Mouse (Mus musculus) forebrain, embryonic 10.5 days (tissue): ENCODE results near the gene D11Wsu47e. TPM values are rescaled to one million over a fixed set of nuclear protein-coding genes. Genes with fewer than 3 reads are reported as not detected.
A peak's percentile ranks its signal among the peaks of the same experiment; 100 is the strongest.

Experiments
- DNase-seq: peaks from one replicate; pipeline ENCODE4 v3.0.0-alpha.2; 2017; ENCODE audit warnings: low spot score; ENCODE audit errors: extremely low spot score
- H3K27ac ChIP-seq: fragments of 300-500 bp; sonication (generic); 2 replicates; pipeline ENCODE4 v1.5.1; 2016; ENCODE audit warnings: mild to moderate bottlenecking
- H3K27me3 ChIP-seq: fragments of 300-500 bp; sonication (generic); 2 replicates; pipeline ENCODE4 v1.6.1; 2016; ENCODE audit warnings: mild to moderate bottlenecking; ENCODE audit not compliant: poor library complexity, severe bottlenecking
- H3K36me3 ChIP-seq: fragments of 300-500 bp; sonication (generic); replicated peaks from 2 replicates; pipeline ENCODE4 v1.6.1; 2016; ENCODE audit warnings: mild to moderate bottlenecking, moderate library complexity
- H3K4me1 ChIP-seq: fragments of 300-500 bp; sonication (generic); 2 replicates; pipeline ENCODE4 v1.6.1; 2016
- H3K4me3 ChIP-seq: fragments of 300-500 bp; sonication (generic); 2 replicates; pipeline ENCODE4 v1.5.1; 2016; ENCODE audit warnings: mild to moderate bottlenecking, moderate library complexity
- H3K9me3 ChIP-seq: fragments of 300-500 bp; sonication (generic); 2 replicates; pipeline ENCODE4 v1.6.1; 2016; ENCODE audit warnings: mild to moderate bottlenecking, moderate library complexity
- WGBS: fragments of 180-500 bp; shearing (Covaris S2); methylation state at CpG from one replicate; pipeline ENCODE4 v1.1.7; 2016; 5-methylcytosine and 5-hydroxymethylcytosine counted together
- polyA plus RNA-seq: library from polyadenylated mRNA; unstranded; fragments of >200 nt; fragmentation: Nextera tagmentation; extraction: Ambion mirVana; gene quantifications from 2 replicates; pipeline ENCODE4 v1.2.1, GENCODE M21; 2016

The D11Wsu47e gene
- polyA plus RNA-seq, 1 experiment from 2014 or later, result 23.8 TPM

DNA sequence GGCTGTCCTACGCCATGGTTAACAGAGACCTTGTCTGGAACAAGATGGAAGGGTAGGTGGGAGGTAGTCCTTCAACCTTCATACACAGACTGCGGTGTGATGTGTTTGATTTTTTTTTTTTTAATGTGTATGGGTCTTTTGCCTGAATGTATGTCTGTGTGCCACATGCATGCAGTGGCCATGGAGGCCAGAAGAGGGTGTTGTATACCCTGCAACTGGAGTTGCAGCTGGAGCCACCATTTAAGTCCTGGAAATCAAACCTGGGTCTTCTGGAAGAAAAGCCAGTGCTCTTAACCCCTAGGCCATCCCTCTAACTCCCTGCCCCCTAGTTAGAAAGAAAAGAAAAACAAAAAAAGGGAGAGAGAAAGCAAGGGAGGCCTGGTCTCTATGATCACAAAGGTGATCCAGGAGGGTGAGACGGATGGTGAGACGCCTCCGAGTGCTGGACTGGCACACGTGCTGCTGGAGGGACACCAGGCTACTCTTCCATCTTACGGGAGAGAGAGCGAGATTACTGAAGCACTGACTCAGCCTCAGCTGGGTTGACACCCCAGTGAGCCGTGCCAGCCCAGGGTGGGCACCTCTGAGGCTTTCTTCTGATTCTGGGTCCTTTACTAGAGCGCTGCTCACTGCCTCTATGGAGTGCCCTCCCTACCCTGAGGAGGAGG, 47.9 kb downstream of the D11Wsu47e start:
- Histone ChIP-seq H3K27me3 (no peaks in the 10 kb centered on the region), H3K27ac (no peak overlapping the region), H3K4me1 (peaks cover 91% of the 10 kb centered on the region), H3K4me3 (no peak overlapping the region), H3K9me3 (no peaks in the 10 kb centered on the region), H3K36me3 (peaks cover 93% of the 10 kb centered on the region)
- WGBS, result 91% methylated on average over 10 of the region's 10 CpGs
- DNase-seq, result no peak

DNA sequence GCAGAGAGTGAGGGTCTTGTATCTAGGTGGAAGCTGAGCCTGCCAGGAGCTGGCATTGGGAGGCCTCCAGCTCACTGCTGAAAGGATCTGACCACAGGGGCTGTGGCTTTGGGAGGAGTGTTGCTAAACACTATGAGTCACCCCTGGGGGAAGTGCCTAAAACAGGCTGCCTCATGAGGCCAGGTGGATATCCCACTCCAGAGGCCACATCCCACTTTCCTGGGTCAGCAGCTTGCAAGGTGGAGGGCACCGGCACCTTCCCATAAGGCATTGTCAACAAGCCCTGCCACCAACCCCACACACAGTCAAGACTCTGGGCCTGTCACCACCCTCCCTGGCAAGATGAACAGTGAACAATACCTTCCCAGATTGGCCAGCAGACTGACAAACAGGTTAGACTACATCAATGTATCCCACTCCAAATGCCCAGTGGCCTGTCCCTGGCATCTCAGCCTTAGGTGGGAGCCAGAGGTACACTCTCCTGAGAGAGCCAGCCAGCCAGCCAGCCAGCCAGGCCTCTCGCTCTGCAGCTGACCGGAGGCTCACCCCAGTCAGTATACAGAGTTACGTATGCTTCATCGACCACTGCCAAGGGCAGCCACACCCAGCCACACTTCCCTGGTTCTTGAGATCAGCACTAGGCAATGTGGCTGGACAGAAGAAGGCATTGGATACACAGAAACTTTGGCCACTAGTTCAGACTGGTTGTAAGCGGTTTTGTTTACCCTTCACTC, 49.6 kb downstream of the D11Wsu47e start:
- Histone ChIP-seq H3K4me3 (no peak overlapping the region), H3K36me3 (peaks cover 92% of the 10 kb centered on the region), H3K9me3 (no peaks in the 10 kb centered on the region), H3K4me1 (peaks cover 91% of the 10 kb centered on the region), H3K27ac (peak overlapping the region; percentile 16; the same call in 1 of the 2 replicates), H3K27me3 (no peaks in the 10 kb centered on the region)
- no peak for DNase-seq
- WGBS, result 62% methylated on average over 6 of the region's 6 CpGs

DNA sequence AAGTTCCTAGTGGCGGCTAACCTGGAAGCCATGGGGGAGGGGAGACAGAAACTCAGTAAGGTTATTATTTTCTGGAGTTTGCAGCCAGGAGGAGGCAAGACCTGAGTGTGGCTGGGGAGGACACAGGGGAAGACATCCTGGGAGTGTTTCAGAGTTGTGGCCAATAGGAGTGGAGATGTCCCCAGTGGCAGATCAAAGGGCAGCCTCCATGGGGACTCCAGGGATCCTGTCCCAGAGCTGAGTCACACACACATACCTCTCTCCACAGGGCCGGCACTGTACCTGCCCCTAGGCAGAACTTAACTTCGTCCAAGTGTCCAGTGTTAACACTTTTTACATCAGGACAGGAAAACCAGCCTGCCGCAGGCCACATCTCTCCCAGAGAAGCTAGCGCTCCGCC, 50.9 kb downstream of the D11Wsu47e start:
- no peak overlapping the region for H3K27ac ChIP-seq
- 78% methylated on average over 6 of the region's 6 CpGs for WGBS

GRCm38 (mm10) chr11:113736848-113737552, 52.8 kb downstream of the D11Wsu47e start:
- H3K27me3 ChIP-seq, result no peaks in the 10 kb centered on the region
- H3K36me3 ChIP-seq, result peaks cover 91% of the 10 kb centered on the region
- no peak overlapping the region for H3K4me3 ChIP-seq
- H3K27ac ChIP-seq, result no peak overlapping the region
- H3K4me1 ChIP-seq, result peaks cover 77% of the 10 kb centered on the region
- peaks cover under 1% of the 10 kb centered on the region; the same call in 1 of the 2 replicates for H3K9me3 ChIP-seq
- no peak for DNase-seq
- WGBS, result 87% methylated on average over 11 of the region's 11 CpGs

More for the DNA sequence above, 50.9 kb downstream of the D11Wsu47e start:
- H3K36me3 ChIP-seq, result peaks cover 91% of the 10 kb centered on the region
- no peak for DNase-seq
- H3K4me1 ChIP-seq, result peaks cover 91% of the 10 kb centered on the region
- H3K27me3 ChIP-seq, result no peaks in the 10 kb centered on the region
- H3K4me3 ChIP-seq, result no peak overlapping the region
- no peaks in the 10 kb centered on the region for H3K9me3 ChIP-seq

- Histone ChIP-seq H3K27me3 (no peaks in the 10 kb centered on the region), H3K36me3 (peaks cover 91% of the 10 kb centered on the region), H3K4me1 (peaks cover 72% of the 10 kb centered on the region), H3K27ac (no peak overlapping the region), H3K4me3 (no peak overlapping the region), H3K9me3 (peaks cover 5% of the 10 kb centered on the region; the same call in 1 of the 2 replicates)
- no peak for DNase-seq
- WGBS, result 92% methylated on average over 3 of the region's 3 CpGs
Observed at GRCm38 (mm10) chr11:113737553-113737854, 53.3 kb downstream of the D11Wsu47e start.

GRCm38 (mm10) chr11:113737912-113738311, 53.7 kb downstream of the D11Wsu47e start:
- 85% methylated on average over 8 of the region's 8 CpGs for WGBS
- peaks cover 68% of the 10 kb centered on the region for H3K4me1 ChIP-seq

DNA sequence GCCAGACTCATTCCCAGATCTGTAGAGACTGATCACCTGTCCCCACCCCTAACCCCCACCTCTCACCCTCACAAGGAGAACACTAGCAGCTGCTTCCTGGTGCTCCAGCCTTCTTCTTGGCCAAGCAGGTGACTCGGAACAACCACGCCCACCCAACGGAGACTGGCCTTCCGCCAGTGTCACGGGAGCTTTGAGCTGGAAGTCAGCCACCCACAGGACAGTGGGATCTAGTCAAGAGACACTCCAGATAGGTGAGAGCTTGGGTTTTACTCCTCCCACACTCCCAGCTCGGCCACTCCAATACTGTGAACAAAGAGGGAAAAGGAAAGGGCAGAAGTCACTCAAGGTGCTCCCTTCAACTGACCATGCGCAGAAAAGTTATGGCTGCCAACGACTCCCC, 55.0 kb downstream of the D11Wsu47e start:
- Histone ChIP-seq H3K27ac (no peak overlapping the region), H3K36me3 (peaks cover 95% of the 10 kb centered on the region), H3K27me3 (no peaks in the 10 kb centered on the region), H3K9me3 (peaks cover 13% of the 10 kb centered on the region), H3K4me3 (no peak overlapping the region), H3K4me1 (peaks cover 55% of the 10 kb centered on the region)
- DNase-seq, result no peak
- 90% methylated on average over 8 of the region's 8 CpGs for whole genome bisulfite sequencing

More at GRCm38 (mm10) chr11:113737912-113738311, 53.7 kb downstream of the D11Wsu47e start:
- no peaks in the 10 kb centered on the region for H3K27me3 ChIP-seq
- no peak for DNase-seq
- peaks cover 92% of the 10 kb centered on the region for H3K36me3 ChIP-seq
- peaks cover 6% of the 10 kb centered on the region; the same call in 1 of the 2 replicates for H3K9me3 ChIP-seq
- H3K27ac ChIP-seq, result no peak overlapping the region
- H3K4me3 ChIP-seq, result no peak overlapping the region

- H3K4me3 ChIP-seq, result no peak overlapping the region
- WGBS, result 92% methylated on average over 7 of the region's 7 CpGs
- H3K27ac ChIP-seq, result no peak overlapping the region
- H3K27me3 ChIP-seq, result no peaks in the 10 kb centered on the region
- peaks cover 46% of the 10 kb centered on the region for H3K4me1 ChIP-seq
- DNase-seq, result no peak
- peaks cover 13% of the 10 kb centered on the region for H3K9me3 ChIP-seq
- H3K36me3 ChIP-seq, result peaks cover 96% of the 10 kb centered on the region
Observed at GRCm38 (mm10) chr11:113740100-113740499, 55.9 kb downstream of the D11Wsu47e start.

DNA sequence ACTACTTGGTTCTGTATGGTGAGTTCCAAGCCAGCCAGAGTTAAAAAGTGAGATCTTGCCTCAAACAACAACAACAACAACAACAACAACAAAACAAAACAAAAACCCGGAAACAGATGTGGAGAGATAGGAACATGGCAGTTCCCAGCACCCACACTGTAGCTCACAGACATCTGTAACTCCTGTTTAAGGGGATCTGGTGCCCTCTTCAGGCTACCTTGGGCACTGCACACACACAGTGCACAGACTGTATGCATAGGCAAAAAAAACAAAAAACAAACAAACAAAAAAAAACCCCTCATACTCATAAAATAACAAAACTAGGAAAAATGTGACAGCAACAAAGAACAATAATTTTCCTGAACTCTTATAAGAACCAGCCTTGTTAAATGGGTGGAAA, 58.8 kb downstream of the D11Wsu47e start:
- H3K9me3 ChIP-seq, result peaks cover 13% of the 10 kb centered on the region
- DNase-seq, result no peak
- H3K27ac ChIP-seq, result no peak overlapping the region
- H3K36me3 ChIP-seq, result peaks cover 94% of the 10 kb centered on the region
- 98% methylated on average over 1 of the region's 1 CpGs for WGBS
- no peaks in the 10 kb centered on the region for H3K27me3 ChIP-seq
- no peak overlapping the region for H3K4me3 ChIP-seq
- peaks cover 42% of the 10 kb centered on the region for H3K4me1 ChIP-seq

Other genes with a start within 250 kb of the D11Wsu47e start
- gene Sstr2, start 65.1 kb upstream of the D11Wsu47e start, polyA plus RNA-seq, result 2.7 and 4.1 TPM in 2 replicates
- gene Cog1, start 35.2 kb upstream of the D11Wsu47e start, polyA plus RNA-seq, result 24.4 and 24.6 TPM in 2 replicates
- gene Slc39a11, start 34.3 kb upstream of the D11Wsu47e start, polyA plus RNA-seq, result 18.4 and 19.8 TPM in 2 replicates
- 55.1 and 56.6 TPM in 2 replicates for gene Fam104a, start 257 bp upstream of the D11Wsu47e start, polyA plus RNA-seq
- 0.28 and 0.40 TPM in 2 replicates for gene Cpsf4l, start 25.6 kb downstream of the D11Wsu47e start, polyA plus RNA-seq
- 107 TPM in 2 replicates for gene Cdc42ep4, start 67.5 kb downstream of the D11Wsu47e start, polyA plus RNA-seq